Mouse (Mus musculus) cerebellum, adult 9-10 months (tissue): ENCODE data around the gene Lrrc3b.

Source experiments
- DNase-seq: peaks from one replicate; pipeline ENCODE4 v3.0.0; 2022

Gene Lrrc3b

GRCm38 (mm10) chr14:15438485-15439157 lies at the start of gene Lrrc3b:
Gene Lrrc3b (minus strand): TSS chr14:15438987.
- DNase-seq, result peak; percentile 90

DNA sequence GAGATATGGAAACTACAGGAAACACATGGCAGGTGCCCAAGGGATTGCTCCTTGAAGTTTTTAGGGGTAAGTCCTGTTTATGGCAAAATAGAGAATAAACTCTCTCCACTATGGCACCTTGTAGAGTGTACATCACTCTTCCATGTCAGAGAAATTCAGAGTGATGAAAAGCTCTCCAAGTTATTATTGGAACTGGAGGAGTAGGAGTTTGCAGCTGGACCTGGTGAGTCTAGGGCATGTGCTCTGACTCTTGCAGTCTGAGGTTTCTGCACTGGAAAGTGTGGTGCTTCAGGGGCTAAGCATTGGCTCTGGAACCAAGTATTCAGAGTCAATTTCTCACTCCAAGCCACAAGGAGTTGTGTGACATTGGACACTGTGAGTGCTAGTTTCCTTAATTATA lies 38.9 kb upstream of the Lrrc3b start:
- no peak for DNase-seq

DNA sequence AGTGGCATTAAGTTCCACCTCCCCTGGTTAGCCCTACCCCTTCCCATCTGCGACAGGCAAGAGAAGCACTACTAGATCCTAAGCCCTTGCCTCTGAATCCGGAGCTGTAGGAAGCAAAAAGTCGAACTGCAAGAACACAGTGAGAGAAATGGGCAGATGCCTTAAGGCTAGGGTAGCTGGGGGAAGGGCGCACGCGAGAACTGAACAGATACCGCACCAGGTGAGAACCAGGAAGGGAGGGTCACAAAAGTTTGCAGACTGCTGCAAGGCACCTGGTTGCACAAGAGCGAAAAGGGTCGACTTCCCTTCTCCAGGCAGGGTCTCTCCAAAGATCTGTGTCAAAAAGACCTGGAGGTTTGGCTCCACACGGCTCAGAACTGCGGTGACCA lies 697 bp downstream of the Lrrc3b start:
- DNase-seq, result peak; percentile 76

GRCm38 (mm10) chr14:15437501-15437941 lies 1.3 kb downstream of the Lrrc3b start:
- DNase-seq, result peak; percentile 79

- no peak for DNase-seq
Observed at GRCm38 (mm10) chr14:15437046-15437445, 1.7 kb downstream of the Lrrc3b start.

DNA sequence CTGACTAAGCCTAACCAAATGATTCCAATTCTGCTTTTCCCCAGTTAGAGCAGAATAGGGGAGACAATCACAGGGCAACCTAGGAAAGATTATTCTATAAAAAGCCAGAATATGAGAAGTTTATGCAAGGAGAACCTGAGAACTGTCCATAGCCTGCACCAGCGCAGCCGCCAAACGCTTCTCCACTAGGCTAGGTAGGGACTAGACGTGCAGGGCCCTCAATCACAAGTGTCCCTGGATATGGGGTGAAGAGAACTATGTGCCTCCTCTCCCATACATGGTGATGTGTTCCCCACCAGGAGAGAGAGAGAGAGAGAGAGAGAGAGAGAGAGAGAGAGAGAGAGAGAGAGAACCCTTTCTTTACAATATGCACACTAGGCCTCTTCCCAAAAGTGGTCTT lies 2.2 kb downstream of the Lrrc3b start:
- DNase-seq, result no peak

- DNase-seq, result no peak
Observed at GRCm38 (mm10) chr14:15432396-15432795, 6.4 kb downstream of the Lrrc3b start.

DNA sequence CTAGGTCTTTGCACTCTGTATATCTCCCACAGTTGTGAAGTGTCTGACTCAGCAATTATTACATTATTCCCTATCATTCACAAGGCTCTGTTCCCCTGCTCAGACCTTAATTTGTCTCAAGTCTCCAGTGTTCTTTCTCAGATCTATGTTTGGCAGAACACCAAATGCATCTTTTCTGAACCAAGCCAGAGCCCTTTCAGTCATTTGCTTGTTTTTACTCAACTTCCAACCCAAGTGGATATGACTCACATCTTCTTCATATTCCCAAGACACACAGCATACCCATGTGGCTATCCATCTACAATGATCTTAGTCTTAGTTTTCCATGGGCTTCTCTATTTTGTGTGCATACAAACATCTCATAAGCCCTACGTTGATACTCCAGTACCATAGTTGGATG lies 17.2 kb downstream of the Lrrc3b start:
- DNase-seq, result no peak

DNA sequence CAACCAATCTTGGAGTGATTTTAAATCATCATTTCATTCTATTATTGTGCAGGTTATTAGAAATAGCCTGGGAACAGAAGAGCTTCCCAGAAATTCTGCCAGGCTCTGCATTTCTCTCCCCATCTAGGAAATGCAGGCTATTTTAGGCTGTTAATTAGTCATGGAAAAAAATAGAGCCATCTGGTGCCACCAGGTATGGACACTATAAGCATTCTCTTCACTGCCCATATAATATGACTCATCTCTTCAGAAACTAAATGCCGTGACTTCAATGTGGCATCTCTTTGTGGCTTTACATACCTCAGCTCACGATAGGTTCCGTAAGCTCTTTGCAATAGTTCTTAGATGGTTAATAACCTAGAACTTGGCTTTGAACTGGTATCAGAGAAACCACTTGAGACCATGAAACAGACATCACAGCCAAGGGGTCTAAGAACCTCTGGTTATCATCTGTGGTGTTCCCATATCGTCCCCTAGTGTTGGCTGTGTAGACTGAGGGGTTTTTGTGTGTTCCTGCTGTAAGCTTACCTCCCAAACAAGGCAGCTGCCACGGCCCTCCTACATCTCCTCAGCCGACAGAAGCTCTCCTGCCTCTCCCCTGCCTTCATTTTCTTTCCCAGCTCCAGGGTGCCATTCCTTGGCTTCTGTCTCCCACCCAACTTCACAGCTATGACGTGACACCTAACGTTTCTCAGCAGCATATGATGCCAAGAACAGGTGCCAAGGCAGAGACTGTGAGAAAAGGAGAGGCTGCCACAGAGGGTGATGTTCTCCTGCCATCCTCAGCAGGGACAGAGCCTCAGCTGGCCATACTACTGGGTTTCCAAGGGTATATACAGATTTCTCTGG lies 27.9 kb downstream of the Lrrc3b start:
- peak; percentile 83 for DNase-seq

DNA sequence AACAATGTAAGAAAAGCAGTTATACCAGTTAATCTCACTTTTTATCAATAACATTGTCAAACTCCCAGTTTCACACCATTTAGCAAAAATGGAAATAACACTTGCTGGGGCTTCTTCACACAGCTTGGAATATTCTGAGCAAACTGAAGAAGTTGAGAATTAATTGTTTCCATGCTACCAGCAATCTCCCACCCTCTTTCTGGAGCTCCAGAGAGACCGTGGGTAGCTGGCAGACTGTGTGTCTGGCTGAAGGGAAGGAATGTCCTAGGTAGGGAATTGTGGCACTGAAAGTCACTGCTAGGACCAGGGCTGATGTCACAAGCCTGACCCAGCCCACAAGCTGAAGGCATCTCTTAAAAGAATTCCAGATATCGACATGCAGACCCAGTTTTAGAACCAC lies 53.3 kb downstream of the Lrrc3b start:
- DNase-seq, result no peak

DNA sequence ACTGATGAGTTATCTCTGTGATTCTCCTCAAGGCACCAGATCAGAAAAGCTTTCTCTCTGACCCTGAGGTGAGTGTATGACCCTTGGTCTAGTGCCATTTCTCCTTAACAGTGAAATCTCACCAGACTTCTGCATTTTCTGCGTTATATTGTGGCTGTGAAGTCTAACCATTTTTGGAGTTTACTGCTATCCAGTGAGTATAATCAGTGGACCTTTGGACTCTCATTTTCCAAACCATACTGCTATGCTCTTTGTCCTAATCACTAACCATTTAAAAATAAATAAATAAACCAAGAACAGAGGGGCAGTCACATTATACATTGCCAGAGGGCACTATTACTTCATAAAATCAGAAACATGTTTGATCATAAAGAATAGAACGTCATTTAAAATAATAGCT lies 53.8 kb downstream of the Lrrc3b start:
- DNase-seq, result no peak

DNA sequence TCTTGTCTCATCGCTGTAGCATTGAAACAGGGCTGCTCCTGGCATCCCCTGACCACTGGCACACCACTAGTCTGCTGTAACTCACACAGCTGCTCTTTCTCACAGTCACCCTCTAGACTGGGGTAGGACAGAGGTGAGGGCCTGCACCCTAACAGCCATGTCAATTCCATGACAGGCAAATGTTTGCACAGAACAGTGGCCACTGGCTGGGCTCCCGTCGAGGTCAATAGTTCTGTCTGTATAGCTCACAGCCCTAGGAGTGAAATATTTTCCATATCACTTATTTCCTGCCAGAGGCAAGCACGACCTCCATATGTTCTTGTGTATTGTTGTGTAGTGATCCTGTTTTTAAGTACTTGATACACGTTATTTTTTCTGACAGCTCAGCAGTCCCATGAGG lies 54.3 kb downstream of the Lrrc3b start:
- no peak for DNase-seq

GRCm38 (mm10) chr14:15383133-15383532 lies 55.7 kb downstream of the Lrrc3b start:
- DNase-seq, result no peak

DNA sequence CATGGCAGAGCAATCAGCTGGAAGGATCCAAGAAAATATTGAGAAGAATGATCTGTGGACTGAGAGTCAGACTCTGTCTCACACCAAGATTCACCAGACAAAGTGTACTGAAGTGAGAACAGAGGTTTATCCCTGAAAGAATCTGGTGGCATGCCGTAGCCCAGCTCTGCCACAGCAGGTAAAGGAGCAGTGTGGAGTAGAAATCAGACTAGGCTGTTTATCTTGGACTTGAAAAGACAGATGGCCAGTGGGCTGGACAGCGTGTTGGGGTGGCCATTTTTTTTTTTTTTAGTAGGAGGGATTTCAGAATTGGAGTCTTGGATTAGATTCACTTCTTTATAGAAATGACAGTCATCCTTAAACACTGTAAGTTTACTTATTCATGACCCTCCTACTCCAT lies 61.4 kb downstream of the Lrrc3b start:
- DNase-seq, result no peak

DNA sequence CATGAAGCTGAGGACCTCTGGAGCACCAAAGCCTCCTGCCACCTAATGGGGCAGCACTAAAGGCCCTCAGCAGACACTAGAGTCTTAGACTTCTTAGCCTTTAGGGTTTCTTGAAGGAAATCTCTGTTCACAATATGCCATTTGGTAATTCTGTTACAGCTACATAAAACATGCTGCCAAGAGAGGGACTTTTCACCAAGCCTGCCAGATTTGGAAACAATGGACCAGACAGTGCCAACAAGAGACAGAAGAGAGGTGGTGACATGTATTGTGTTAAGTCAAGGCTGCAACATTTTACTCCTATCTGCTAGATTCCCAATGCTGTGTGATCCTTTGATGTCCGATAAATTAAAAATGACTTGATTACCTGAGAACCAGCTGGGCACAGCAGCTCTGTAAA lies 62.0 kb downstream of the Lrrc3b start:
- DNase-seq, result peak; percentile 72

DNA sequence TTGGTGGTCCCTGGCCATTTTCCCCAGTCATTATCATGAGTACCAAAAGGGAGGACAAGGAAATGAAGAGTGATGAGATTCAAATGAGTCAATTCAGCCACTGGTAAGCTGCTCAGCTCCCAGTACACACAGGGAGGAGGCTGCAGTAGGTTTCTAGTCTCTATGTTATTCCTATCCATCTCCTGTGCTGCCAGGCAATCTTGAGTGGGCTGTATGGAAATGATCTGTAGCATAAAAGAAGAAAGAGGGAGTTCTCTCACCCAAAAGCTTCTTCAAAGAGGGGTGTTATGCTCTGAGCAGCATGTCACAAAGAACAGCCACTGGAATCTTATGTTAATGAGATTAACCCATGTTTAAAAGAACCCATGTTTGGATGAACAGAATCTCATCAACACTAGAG lies 64.5 kb downstream of the Lrrc3b start:
- DNase-seq, result no peak

GRCm38 (mm10) chr14:15372985-15373384 lies 65.8 kb downstream of the Lrrc3b start:
- DNase-seq, result peak; percentile 52

- DNase-seq, result peak; percentile 31
Observed at GRCm38 (mm10) chr14:15365045-15365444, 73.7 kb downstream of the Lrrc3b start.

- peak; percentile 68 for DNase-seq
Observed at GRCm38 (mm10) chr14:15359893-15360292, 78.9 kb downstream of the Lrrc3b start.

DNA sequence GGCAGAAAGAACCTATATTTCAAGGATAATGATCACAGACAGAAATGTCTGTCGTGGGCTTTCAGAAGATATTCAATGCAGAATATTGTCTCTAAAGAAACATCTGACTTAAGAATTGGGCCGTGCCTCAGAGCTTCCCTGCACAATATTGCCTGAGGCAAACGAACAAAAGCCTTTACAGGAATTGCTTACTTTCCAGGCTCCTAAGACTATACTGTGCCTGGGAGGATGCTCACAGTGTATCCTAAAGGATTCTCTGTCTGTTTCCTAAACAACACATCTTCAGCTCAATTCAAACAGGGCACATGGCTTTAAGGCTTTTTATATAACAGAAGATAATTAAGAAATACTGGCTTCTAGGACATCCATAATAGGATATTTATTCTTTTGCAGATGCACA lies 79.7 kb downstream of the Lrrc3b start:
- DNase-seq, result no peak

DNA sequence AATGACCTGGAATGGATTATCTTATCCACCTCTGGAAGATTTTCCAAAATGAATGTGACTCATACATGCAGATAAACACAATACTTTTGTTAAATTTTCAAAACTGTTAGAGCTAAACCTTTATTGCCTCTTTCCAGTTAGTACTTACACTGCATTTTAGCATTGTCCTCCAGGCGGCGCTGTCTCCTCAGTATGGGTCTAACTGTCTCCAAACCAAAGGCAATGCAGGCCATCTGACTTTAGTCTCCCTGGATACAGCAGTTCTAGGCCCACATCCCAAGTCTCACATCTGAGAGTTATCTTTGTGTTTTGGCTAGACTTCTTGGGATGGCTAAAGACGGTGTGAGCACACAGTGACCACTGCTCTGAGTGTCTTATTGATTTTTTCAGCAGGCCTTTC lies 83.3 kb downstream of the Lrrc3b start:
- peak; percentile 89 for DNase-seq

DNA sequence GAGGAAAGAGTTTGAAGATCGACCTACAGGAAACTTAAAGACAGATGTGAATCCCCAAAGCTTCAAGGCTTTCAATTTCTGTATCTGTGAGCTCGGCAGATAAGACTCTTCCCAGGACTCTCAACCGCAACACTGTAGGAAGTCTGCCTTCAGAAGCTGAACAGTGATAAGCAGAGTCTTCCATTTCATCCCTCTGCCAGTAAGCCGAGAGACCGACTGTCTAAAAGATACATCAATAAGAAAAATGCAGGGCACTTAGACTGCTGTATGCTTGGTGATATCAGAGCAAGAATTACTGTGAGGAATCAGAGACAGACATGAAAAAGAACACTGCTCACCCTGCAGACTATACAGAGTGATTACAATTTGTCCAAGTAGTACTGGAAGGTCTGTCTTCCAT lies 84.5 kb downstream of the Lrrc3b start:
- DNase-seq, result peak; percentile 5

DNA sequence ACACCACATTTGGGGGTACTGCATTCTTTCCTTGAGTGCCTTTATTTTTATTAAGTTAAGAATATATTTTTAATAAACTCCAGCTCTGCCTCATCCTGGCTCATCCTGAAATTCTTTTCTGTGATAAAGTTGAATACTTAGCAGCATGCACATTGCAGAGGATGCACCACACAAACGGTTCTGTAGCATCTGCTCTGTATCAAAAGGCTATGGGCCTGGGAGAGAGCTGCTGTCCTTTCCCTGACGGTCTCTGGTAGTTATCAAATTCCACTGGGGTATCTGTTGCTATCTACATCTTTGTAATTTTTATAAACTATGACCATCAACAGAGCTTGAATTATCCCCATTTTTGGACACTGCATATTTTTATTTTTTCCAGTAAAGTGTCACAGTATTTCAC lies 105.7 kb downstream of the Lrrc3b start:
- no peak for DNase-seq

DNA sequence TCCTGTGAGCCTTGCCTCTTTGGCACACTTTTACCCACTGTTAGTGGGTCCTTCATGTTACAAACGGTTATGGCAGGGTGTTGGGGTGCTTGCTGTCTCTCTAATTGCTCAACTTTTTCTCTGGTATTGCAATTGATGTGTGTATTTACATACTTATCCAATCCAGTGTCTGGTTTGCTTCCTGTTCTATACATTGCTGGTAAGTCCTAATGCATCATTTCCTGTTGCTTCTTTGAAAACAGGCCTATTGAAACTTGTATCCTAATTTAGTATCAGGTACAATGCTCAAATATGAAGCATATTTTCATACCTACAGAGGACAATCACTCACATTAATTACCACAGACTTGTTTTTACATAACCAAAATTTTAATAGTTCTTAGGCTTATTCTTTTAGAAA lies 107.4 kb downstream of the Lrrc3b start:
- no peak for DNase-seq
